Mouse (Mus musculus): ENCODE data around the gene Bhlhe40.

Gene Bhlhe40

GRCm38 (mm10) chr6:108660206-108660877 is at the start of gene Bhlhe40:
Gene Bhlhe40, plus strand, starts transcription at chr6:108660629.
- peak; percentile 93 to 98 for DNase-seq

GRCm38 (mm10) chr6:108611663-108612062 is 48.8 kb upstream of the Bhlhe40 start:
- no peak for DNase-seq

- no peak for DNase-seq
These were observed 42.4 kb upstream of the Bhlhe40 start for GRCm38 (mm10) chr6:108618025-108618424.

GRCm38 (mm10) chr6:108623028-108623565 is 37.3 kb upstream of the Bhlhe40 start:
- DNase-seq: peak; percentile 64 to 77

- no peak for DNase-seq
These were observed 35.5 kb upstream of the Bhlhe40 start for GRCm38 (mm10) chr6:108624915-108625314.

GRCm38 (mm10) chr6:108630701-108631100 is 29.7 kb upstream of the Bhlhe40 start:
- DNase-seq: no peak

GRCm38 (mm10) chr6:108638157-108638833 is 22.1 kb upstream of the Bhlhe40 start:
- DNase-seq: peak; percentile 74 to 81

GRCm38 (mm10) chr6:108642020-108642419 is 18.4 kb upstream of the Bhlhe40 start:
- no peak for DNase-seq

GRCm38 (mm10) chr6:108643035-108643434 is 17.4 kb upstream of the Bhlhe40 start:
- DNase-seq: peak in 1 of 2 experiments; percentile 28

- no peak for DNase-seq
These were observed 16.1 kb upstream of the Bhlhe40 start for GRCm38 (mm10) chr6:108644311-108644710.

GRCm38 (mm10) chr6:108647094-108647493 is 13.3 kb upstream of the Bhlhe40 start:
- no peak for DNase-seq

- DNase-seq: no peak
These were observed 12.4 kb upstream of the Bhlhe40 start for GRCm38 (mm10) chr6:108648072-108648471.

GRCm38 (mm10) chr6:108655861-108656260 is 4.6 kb upstream of the Bhlhe40 start:
- DNase-seq: peak in 1 of 2 experiments; percentile 27

- DNase-seq: peak; percentile 61 to 69
These were observed 2.4 kb upstream of the Bhlhe40 start for GRCm38 (mm10) chr6:108658051-108658415.

GRCm38 (mm10) chr6:108658416-108659201 is 1.8 kb upstream of the Bhlhe40 start:
- peak; percentile 91 to 95 for DNase-seq

- peak; percentile 97 to 99 for DNase-seq
These were observed 1.2 kb upstream of the Bhlhe40 start for GRCm38 (mm10) chr6:108659221-108659725.

- DNase-seq: peak; percentile 95
These were observed 663 bp upstream of the Bhlhe40 start for GRCm38 (mm10) chr6:108659726-108660205.

GRCm38 (mm10) chr6:108660878-108661389 is 505 bp downstream of the Bhlhe40 start:
- no peak for DNase-seq

- DNase-seq: peak; percentile 89 to 95
These were observed 983 bp downstream of the Bhlhe40 start for GRCm38 (mm10) chr6:108661412-108661811.

- no peak for DNase-seq
These were observed 1.5 kb downstream of the Bhlhe40 start for GRCm38 (mm10) chr6:108661890-108662289.

- DNase-seq: no peak
These were observed 2.1 kb downstream of the Bhlhe40 start for GRCm38 (mm10) chr6:108662314-108663240.

Data from kidney, adult 8-10 months (tissue).